Mouse (Mus musculus): ENCODE data around the gene Fam228b. TPM values are rescaled to one million over a fixed set of nuclear protein-coding genes. Genes with fewer than 3 reads are reported as not detected.
"Not testable (repeated sequence)": the region's sequence is repeated elsewhere in the genome, so short reads cannot be mapped to it uniquely, and the experiment has no call there.

The Fam228b gene
- polyA plus RNA-seq, 1 experiment from 2014 or later = 2.1 TPM

- Histone ChIP-seq H3K27me3 (ENCODE audit: poor library complexity, severe bottlenecking) (no peaks in the 10 kb centered on the region), H3K36me3 (replicated peaks) (peaks cover 18% of the 10 kb centered on the region), H3K27ac (no peak overlapping the region), H3K4me1 (no peaks in the 10 kb centered on the region), H3K4me3 (no peak overlapping the region), H3K9me3 (no peaks in the 10 kb centered on the region)
- 94% methylated on average over 5 of the region's 5 CpGs for WGBS
- DNase-seq (ENCODE audit: extremely low spot score, low spot score) = no peak
These were observed 62.9 kb downstream of the Fam228b start for GRCm38 (mm10) chr12:4706175-4706574.

DNA sequence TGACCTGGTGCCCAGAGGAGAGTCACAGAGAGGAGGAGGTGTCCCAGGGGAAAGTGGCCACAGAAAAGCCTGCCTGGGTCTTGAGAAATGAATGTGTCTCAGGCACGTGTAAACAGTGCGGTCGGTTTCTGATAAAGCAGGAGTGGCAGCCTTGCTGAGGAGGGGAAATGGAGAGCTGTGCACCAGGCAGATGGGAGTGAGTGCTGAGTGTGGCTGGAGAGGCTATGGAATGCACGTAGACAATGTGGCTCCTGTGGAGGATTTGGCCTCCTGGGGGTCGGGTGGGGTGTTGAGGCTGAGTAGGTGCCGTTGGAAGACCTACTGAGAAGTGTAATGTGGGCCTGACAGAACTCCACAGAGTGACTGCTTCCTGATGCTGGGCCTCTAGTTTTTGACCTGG lies 63.4 kb downstream of the Fam228b start:
- not testable (repeated sequence) for H3K4me3 ChIP-seq; H3K27me3 ChIP-seq (ENCODE audit: poor library complexity, severe bottlenecking); H3K9me3 ChIP-seq; H3K27ac ChIP-seq; H3K4me1 ChIP-seq; DNase-seq (ENCODE audit: extremely low spot score, low spot score)
- WGBS = 78% methylated on average over 6 of the region's 6 CpGs
- peaks cover 18% of the 10 kb centered on the region for H3K36me3 ChIP-seq (replicated peaks)

GRCm38 (mm10) chr12:4694534-4694933 lies 74.5 kb downstream of the Fam228b start:
- Histone ChIP-seq H3K4me1 (peaks cover 4% of the 10 kb centered on the region; the same call in 1 of the 2 replicates), H3K36me3 (replicated peaks) (peaks cover 2% of the 10 kb centered on the region; the same call in 1 of the 2 replicates), H3K4me3 (no peak overlapping the region), H3K27ac (no peak overlapping the region), H3K9me3 (no peaks in the 10 kb centered on the region), H3K27me3 (ENCODE audit: poor library complexity, severe bottlenecking) (no peaks in the 10 kb centered on the region)
- 91% methylated on average over 1 of the region's 1 CpGs for WGBS
- DNase-seq (ENCODE audit: extremely low spot score, low spot score) = no peak

- Histone ChIP-seq H3K27ac (no peak overlapping the region), H3K36me3 (replicated peaks) (no peaks in the 10 kb centered on the region), H3K4me3 (no peak overlapping the region), H3K4me1 (no peaks in the 10 kb centered on the region), H3K27me3 (ENCODE audit: poor library complexity, severe bottlenecking) (no peaks in the 10 kb centered on the region), H3K9me3 (no peaks in the 10 kb centered on the region)
- DNase-seq (ENCODE audit: extremely low spot score, low spot score) = no peak
- WGBS = 90% methylated on average over 3 of the region's 3 CpGs
These were observed 77.9 kb downstream of the Fam228b start for GRCm38 (mm10) chr12:4691193-4691592.

Other genes starting within 250 kb of the Fam228b start
- gene Itsn2, start 176.6 kb downstream of the Fam228b start, polyA plus RNA-seq (2016; fragmentation: Nextera tagmentation; extraction: Ambion mirVana) = 13.8 and 14.5 TPM in 2 replicates
- not detected in 2 replicates for gene Gm3625, start 176.3 kb downstream of the Fam228b start, polyA plus RNA-seq (2016; fragmentation: Nextera tagmentation; extraction: Ambion mirVana)
- gene Fam228a, start 30.8 kb downstream of the Fam228b start, polyA plus RNA-seq (2016; fragmentation: Nextera tagmentation; extraction: Ambion mirVana) = 0.23 and 0.35 TPM in 2 replicates
- gene Pfn4, start 245 bp downstream of the Fam228b start, polyA plus RNA-seq (2016; fragmentation: Nextera tagmentation; extraction: Ambion mirVana) = 2.0 and 3.2 TPM in 2 replicates
- 331 and 332 TPM in 2 replicates for gene Sf3b6, start 48.3 kb upstream of the Fam228b start, polyA plus RNA-seq (2016; fragmentation: Nextera tagmentation; extraction: Ambion mirVana)
- gene Fkbp1b, start 72.3 kb upstream of the Fam228b start, polyA plus RNA-seq (2016; fragmentation: Nextera tagmentation; extraction: Ambion mirVana) = 4.3 and 6.2 TPM in 2 replicates
- gene Wdcp, start 74.0 kb upstream of the Fam228b start, polyA plus RNA-seq (2016; fragmentation: Nextera tagmentation; extraction: Ambion mirVana) = 28.6 and 29.3 TPM in 2 replicates
- 3.7 and 4.8 TPM in 2 replicates for gene Mfsd2b, start 105.1 kb upstream of the Fam228b start, polyA plus RNA-seq (2016; fragmentation: Nextera tagmentation; extraction: Ambion mirVana)
- 22.1 and 25.4 TPM in 2 replicates for gene Ubxn2a, start 138.4 kb upstream of the Fam228b start, polyA plus RNA-seq (2016; fragmentation: Nextera tagmentation; extraction: Ambion mirVana)
- 11.3 and 12.7 TPM in 2 replicates for gene Atad2b, start 148.1 kb upstream of the Fam228b start, polyA plus RNA-seq (2016; fragmentation: Nextera tagmentation; extraction: Ambion mirVana)

Data from forebrain, embryonic 10.5 days (tissue).